Mouse (Mus musculus): Measurements from ENCODE around the gene Iqgap3. TPM values are rescaled to one million over a fixed set of nuclear protein-coding genes. Genes with fewer than 3 reads are reported as not detected.

Gene Iqgap3
- polyA plus RNA-seq, 2 experiments from 2014 or later: 0.75 to 1.5 TPM

GRCm38 (mm10) chr3:88150999-88151364, 69.2 kb downstream of the Iqgap3 start:
- ATAC-seq: peak; percentile 43

- ATAC-seq: no peak
Observed at GRCm38 (mm10) chr3:88152056-88152455, 70.3 kb downstream of the Iqgap3 start.

- no peak for ATAC-seq
Observed at GRCm38 (mm10) chr3:88153290-88154011, 71.7 kb downstream of the Iqgap3 start.

- ATAC-seq: no peak
Observed at GRCm38 (mm10) chr3:88154236-88154635, 72.5 kb downstream of the Iqgap3 start.

- no peak for ATAC-seq
Observed at GRCm38 (mm10) chr3:88156817-88157216, 75.0 kb downstream of the Iqgap3 start.

- ATAC-seq: no peak
Observed at GRCm38 (mm10) chr3:88157771-88158597, 76.2 kb downstream of the Iqgap3 start.

- ATAC-seq: no peak
Observed at GRCm38 (mm10) chr3:88158991-88159390, 77.2 kb downstream of the Iqgap3 start.

- no peak for ATAC-seq
Observed at GRCm38 (mm10) chr3:88160856-88161255, 79.1 kb downstream of the Iqgap3 start.

- no peak for ATAC-seq
Observed at GRCm38 (mm10) chr3:88162259-88162658, 80.5 kb downstream of the Iqgap3 start.

- ATAC-seq: no peak
Observed at GRCm38 (mm10) chr3:88162811-88163210, 81.0 kb downstream of the Iqgap3 start.

- ATAC-seq: no peak
Observed at GRCm38 (mm10) chr3:88163847-88164246, 82.1 kb downstream of the Iqgap3 start.

- ATAC-seq: no peak
Observed at GRCm38 (mm10) chr3:88164263-88164662, 82.5 kb downstream of the Iqgap3 start.

- ATAC-seq: no peak
Observed at GRCm38 (mm10) chr3:88166056-88166455, 84.3 kb downstream of the Iqgap3 start.

GRCm38 (mm10) chr3:88170361-88170760, 88.6 kb downstream of the Iqgap3 start:
- ATAC-seq: no peak

Other genes with a start within 250 kb of the Iqgap3 start
- gene Sh2d2a, start 235.2 kb upstream of the Iqgap3 start, polyA plus RNA-seq (2017; shearing (Covaris generic)): 100 to 1,000 TPM; 213 to 324 TPM
- 1 to 10 TPM; 3.8 to 6.0 TPM for gene Prcc, start 196.4 kb upstream of the Iqgap3 start, polyA plus RNA-seq (2017; shearing (Covaris generic))
- 10 to 100 TPM; 36.0 to 43.7 TPM for gene Hdgf, start 175.7 kb upstream of the Iqgap3 start, polyA plus RNA-seq (2017; shearing (Covaris generic))
- gene Mrpl24, start 162.5 kb upstream of the Iqgap3 start, polyA plus RNA-seq (2017; shearing (Covaris generic)): 100 to 1,000 TPM; 169 TPM
- gene Isg20l2, start 151.7 kb upstream of the Iqgap3 start, polyA plus RNA-seq (2017; shearing (Covaris generic)): 10 to 100 TPM in 1 of 2 experiments, 1 to 10 TPM in 1; 8.5 to 15.1 TPM
- gene Rrnad1, start 151.3 kb upstream of the Iqgap3 start, polyA plus RNA-seq (2017; shearing (Covaris generic)): 10 to 100 TPM; 24.4 to 28.2 TPM
- not detected for gene Crabp2, start 133.3 kb upstream of the Iqgap3 start, polyA plus RNA-seq (2017; shearing (Covaris generic))
- not detected for gene Nes, start 110.9 kb upstream of the Iqgap3 start, polyA plus RNA-seq (2017; shearing (Covaris generic))
- gene Bcan, start 81.7 kb upstream of the Iqgap3 start, polyA plus RNA-seq (2017; shearing (Covaris generic)): not detected
- under 1 TPM in 1 of 2 experiments, not detected in 1; 0.17 TPM for gene Hapln2, start 54.4 kb upstream of the Iqgap3 start, polyA plus RNA-seq (2017; shearing (Covaris generic))
- 10 to 100 TPM; 33.8 to 36.0 TPM for gene Gpatch4, start 38.9 kb upstream of the Iqgap3 start, polyA plus RNA-seq (2017; shearing (Covaris generic))
- 10 to 100 TPM; 67.4 to 72.4 TPM for gene Naxe, start 23.5 kb upstream of the Iqgap3 start, polyA plus RNA-seq (2017; shearing (Covaris generic))
- gene Ttc24, start 3.7 kb upstream of the Iqgap3 start, polyA plus RNA-seq (2017; shearing (Covaris generic)): not detected
- gene Mef2d, start 60.4 kb downstream of the Iqgap3 start, polyA plus RNA-seq (2017; shearing (Covaris generic)): 10 to 100 TPM; 30.9 to 36.1 TPM
- not detected for gene Rhbg, start 172.7 kb downstream of the Iqgap3 start, polyA plus RNA-seq (2017; shearing (Covaris generic))
- not detected for gene Gm38392, start 205.2 kb downstream of the Iqgap3 start, polyA plus RNA-seq (2017; shearing (Covaris generic))
- 1 to 10 TPM; 5.8 to 7.7 TPM for gene Tsacc, start 215.0 kb downstream of the Iqgap3 start, polyA plus RNA-seq (2017; shearing (Covaris generic))
- gene Cct3, start 215.1 kb downstream of the Iqgap3 start, polyA plus RNA-seq (2017; shearing (Covaris generic)): 100 to 1,000 TPM; 189 to 216 TPM
- 100 to 1,000 TPM; 370 to 504 TPM for gene Glmp, start 243.1 kb downstream of the Iqgap3 start, polyA plus RNA-seq (2017; shearing (Covaris generic))